Mouse (Mus musculus) T-helper 2 cell (primary cell): ENCODE measurements at regions not wholly inside any gene's neighbourhood (a gene's known extent, or its start where the extent isn't known, plus 50 kb on each side); places are given as distances from the start of the nearest gene placed in this dataset.

Experiments used
- in situ Hi-C: fragments of 300-600 bp; cut with MboI, MseI; formaldehyde crosslinking; loops from one replicate; pipeline ENCODE4 v1.15.1; 2025; ENCODE audit warnings: high pct_unique_total_duplicates

DNA sequence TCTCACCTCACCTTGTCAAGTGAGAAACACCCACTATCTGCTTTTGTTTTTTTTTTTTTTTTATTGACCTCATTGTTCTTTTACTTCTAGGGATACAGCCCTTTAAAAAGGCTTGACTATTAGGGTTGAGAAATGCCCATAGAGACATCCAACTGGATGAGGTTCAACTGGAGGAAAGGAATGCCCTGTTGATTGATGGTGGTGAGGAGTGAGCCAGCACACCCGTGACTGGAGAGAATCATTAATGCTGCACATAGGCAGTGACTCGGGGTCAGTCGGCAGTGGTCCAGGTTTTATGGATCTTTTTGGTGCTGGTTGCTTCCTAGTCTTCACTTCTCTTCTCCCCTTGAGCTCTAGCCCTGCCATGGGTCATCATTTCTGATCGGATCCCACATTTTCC, 82.9 kb upstream of the Cryz start:
- in situ Hi-C loops = no loop called here

GRCm38 (mm10) chr3:154510160-154510559, 86.4 kb upstream of the Cryz start:
- in situ Hi-C loops = no loop called here

DNA sequence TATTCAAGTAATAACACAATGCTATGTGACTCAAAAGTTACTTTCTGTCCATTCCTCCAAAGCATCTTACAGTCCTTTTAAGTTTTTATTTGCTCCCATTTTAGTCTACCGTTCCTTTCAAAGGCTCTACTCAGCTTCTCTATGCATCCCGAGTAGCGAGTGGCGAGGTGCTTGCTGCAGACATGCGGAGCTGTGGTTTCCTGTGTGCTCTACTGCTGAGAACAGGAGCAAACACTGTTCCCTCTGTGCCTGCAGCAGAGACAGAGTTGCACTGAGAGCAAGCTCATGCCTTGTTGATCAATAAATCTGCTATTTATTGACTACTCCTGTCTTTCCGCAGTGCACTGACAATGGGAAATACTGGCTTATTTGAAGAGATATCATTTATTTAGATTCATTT, 87.1 kb upstream of the Cryz start:
- in situ Hi-C loops = no loop called here

- in situ Hi-C loops = no loop called here
Observed at GRCm38 (mm10) chr3:154493387-154493920, 103.1 kb upstream of the Cryz start.

DNA sequence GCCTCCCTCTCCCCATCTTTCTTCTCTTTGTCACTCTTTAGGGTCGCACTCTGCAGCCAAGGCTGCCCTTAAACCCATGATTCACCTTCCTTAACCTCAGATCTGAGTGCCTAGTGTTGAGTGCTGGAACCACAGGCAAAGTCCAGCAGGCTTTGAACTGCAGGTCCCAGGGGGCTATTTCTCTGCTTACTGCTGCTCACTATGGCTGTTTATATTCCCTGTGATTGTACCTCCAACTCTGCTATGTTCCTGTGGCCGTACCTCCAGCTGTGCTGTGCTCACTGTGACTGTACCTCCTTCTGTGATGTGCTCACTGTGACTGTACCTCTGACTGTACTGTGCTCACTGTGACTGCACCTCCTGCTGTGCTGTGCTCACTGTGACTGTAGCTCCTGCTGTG, 124.1 kb upstream of the Cryz start:
- in situ Hi-C loops = no loop called here

GRCm38 (mm10) chr3:154467581-154468374, 128.7 kb upstream of the Cryz start:
- in situ Hi-C loops = no loop called here

DNA sequence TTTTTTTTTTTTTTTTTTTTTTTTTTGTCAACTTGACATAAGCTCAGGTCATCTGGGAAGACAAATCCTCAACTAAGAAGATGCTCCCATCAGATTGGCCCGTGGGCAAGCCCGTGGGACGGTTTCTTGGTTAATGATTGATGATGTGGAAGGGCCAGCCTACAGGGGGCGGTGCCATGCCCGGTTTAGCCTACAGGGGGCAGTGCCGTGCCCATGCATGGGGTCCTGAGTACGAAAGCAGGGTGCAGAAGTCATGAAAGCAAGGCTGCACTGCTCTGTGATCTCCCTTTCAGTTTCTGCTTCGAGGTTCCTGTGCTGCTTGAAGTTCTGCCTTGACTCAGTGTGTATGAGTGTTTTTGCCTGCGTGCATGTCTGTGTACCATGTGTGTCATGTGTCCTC, 127.7 kb upstream of the Lhx8 start:
- in situ Hi-C loops = no loop called here

DNA sequence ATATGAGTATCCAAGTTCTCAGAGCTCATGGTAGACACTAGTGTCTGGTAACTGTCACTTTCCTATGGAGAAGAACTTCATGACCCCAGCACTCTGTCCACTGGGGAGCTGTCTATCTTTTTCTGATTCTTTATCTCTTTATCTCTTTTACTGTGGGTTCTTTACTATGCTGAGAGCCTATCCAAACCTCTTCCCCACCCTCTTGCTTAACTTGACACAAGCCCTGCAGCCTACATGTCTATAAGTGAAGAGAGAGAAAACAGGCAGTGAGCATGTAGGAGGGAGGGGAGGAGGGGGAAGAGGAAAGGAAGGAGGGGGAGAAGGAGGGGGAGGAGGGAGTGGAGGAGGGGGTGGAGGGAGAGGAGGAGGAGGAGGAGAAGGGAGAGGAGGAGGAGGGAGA, 122.6 kb upstream of the Lhx8 start:
- in situ Hi-C loops = no loop called here

GRCm38 (mm10) chr3:154452585-154452984, 122.1 kb upstream of the Lhx8 start:
- in situ Hi-C loops = no loop called here

- in situ Hi-C loops = no loop called here
Observed at GRCm38 (mm10) chr3:154451169-154451568, 120.7 kb upstream of the Lhx8 start.

DNA sequence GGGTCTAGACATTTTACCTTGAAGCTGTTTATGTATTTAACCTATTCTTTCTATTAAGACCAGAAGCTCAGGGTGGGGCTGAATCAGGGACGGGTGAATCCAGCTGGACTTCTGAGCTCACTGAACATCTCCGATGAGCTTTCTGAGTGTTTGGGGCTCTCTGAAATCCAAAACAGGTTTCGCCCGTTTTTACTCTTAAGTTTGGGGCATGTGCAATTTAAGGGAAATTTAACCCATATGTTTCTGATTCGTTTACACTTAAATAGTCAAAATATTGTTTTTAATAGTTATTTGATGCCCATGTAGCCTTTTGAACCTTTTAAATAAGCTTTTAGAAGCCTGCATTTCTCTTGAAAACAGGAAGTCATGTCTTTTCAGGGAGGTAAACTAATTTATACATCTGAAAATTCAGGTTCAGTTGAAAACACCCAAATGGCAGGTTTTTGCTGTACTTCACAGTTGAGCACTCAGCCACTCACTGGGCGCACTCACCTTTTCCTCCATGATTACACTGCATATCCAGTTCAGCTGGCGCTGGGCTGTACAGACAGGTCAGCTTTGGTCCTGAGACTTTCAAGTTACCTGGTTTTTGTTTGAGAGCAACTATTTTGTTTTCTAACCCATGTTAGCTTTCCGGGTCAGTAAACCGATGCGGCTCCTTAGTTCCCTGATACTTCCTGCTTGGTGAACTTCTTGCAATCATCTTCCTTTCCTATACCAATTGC, 113.1 kb upstream of the Lhx8 start:
- in situ Hi-C loops = no loop called here

DNA sequence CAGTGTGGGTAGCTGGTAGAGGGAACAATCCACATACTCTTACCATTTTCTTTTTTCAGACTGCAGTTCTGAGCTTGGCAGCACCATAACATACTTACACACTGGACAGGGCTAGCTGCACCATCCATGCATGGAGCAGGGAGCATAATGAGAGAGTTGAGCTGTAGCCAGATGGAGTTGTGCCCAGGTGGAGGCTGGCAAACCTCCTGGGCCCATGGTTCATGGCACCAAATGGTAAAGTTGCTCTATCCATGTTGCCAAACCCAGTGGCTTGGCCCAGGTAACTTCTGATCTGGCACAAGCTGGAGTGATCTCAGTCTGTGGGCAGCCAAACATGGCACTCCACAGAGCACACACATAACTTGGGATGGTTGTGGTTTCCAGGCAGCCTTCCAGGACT, 111.0 kb upstream of the Lhx8 start:
- in situ Hi-C loops = no loop called here

DNA sequence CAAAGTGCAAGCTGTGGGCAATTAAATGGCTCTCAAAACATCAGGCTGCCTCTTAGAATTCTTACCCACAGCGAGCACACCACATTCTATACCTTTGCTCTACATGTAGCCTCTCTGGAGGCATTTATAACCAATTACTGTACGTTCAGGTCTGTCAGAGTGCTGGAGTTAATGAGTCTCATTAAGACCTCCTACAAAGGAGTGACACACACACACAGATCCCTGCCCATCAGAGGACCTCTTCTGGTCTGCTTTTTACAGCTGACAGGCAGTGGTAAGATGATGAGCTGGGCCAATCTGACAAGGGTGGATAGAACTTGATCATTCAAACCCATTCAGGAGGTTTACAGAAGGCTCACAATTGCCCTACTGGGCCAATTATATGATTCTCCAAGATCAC, 110.4 kb upstream of the Lhx8 start:
- in situ Hi-C loops = no loop called here

GRCm38 (mm10) chr3:154430856-154431255, 100.4 kb upstream of the Lhx8 start:
- in situ Hi-C loops = loop anchor here (5.0 kb wide), 1 partner anchor 46 kb away; no protein-coding TSS in a partner anchor

DNA sequence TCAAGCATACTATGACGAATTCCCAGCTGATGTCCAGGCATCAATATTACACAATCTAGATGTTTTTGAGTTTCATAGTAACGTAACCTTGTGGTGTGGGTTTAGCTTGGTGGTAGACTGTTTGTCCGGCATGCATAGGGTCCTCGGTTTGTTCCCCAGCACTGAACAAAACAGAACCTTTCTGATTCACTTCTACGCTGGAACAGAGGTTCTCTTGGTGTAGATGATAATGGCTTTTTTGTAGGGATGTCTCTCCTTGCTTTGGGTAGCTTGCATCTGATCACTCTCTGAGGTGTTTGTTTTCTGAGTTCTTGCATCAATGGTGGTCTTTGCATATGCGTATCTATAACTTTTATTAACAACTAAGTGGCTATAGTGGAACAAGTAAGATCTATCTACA, 99.2 kb upstream of the Lhx8 start:
- in situ Hi-C loops = loop anchor here (5.0 kb wide), 1 partner anchor 48 kb away; no protein-coding TSS in a partner anchor

DNA sequence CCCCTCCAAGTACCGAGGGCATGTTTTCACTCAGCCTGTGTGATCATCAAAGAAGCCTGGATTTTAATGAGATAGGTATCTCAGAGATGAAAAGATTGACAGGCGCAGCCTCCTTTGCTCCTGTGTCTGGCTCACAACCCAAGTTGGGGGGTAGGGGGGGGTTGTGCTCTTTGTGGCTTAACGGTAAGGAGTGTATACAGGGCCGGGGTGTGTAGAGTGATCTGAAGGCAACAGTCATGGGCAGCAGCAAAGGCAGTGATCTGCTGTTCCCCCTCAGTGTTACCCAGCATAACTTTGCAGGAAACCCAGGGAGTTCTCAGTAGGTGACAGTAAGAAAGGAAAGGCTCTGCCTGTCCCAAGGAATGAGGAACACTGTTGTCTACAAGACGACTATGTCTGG, 94.1 kb upstream of the Lhx8 start:
- in situ Hi-C loops = no loop called here

DNA sequence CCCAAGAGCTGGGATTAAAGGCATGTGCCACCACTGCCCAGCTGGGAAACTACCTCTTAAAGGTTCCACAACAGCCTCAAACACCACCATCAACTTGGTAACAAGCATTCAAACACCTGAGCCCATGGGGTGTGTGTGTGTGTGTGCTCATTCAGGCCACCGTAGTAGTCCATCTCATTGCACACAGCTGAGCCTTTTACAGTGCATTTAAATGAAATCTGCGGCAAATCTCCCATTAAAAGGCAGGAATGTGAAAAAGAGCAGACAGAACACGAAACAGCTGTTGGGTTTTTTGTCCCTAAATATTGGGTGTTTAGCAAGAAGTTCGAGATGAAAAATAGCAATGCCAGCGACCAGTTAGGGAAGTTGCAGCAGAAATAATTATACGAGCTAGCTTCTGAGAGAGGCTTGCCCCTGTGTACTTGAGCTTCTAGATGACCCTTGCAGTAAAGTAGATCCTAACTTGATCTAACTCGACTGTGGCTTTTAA, 91.0 kb upstream of the Lhx8 start:
- in situ Hi-C loops = no loop called here

- in situ Hi-C loops = no loop called here
Observed at GRCm38 (mm10) chr3:154418177-154418832, 87.8 kb upstream of the Lhx8 start.

- in situ Hi-C loops = no loop called here
Observed at GRCm38 (mm10) chr3:154414358-154414757, 83.9 kb upstream of the Lhx8 start.

GRCm38 (mm10) chr3:154410292-154410691, 79.8 kb upstream of the Lhx8 start:
- in situ Hi-C loops = no loop called here

DNA sequence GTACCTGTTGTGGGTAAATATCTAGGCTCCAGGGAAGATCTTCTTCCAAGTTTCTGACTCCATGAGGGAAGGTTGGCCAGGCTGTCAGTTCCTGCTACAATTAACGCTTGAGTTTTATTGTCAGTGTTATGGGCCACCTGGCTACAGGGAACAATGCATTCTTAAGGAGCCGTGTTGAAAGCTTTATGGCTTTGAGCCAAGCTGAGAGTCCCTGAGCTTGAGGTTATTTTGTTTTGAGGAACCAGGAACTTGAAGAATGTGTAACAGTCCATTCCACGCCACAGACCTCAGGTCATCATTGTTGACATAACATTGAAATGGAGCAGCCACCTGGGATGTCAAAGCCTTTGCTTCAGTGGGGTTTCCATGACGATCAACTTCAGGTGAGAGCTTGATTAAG, 71.6 kb upstream of the Lhx8 start:
- in situ Hi-C loops = no loop called here

DNA sequence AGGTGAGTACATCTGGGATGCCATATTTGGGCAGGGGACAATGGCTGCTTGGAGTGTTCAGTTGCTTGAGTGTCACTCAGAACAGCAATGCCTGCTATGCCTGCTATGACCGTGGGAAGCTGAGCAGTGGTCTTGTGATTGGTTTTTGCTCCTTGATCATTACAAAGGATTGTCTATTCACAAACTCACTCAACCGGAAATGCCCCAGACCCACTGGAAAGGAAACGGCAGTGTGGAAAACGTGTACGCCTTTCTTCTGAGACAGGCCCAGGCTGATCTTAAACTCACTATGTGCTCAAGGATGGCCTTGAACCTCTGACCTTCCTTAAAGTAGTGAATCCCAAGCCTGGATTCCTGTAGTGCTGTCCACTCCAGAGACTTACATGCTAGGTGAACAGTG, 63.2 kb upstream of the Lhx8 start:
- in situ Hi-C loops = no loop called here
